Mouse (Mus musculus) intestine, embryonic 15.5 days (tissue): ENCODE measurements around the gene Nfia. TPM values are rescaled to one million over a fixed set of nuclear protein-coding genes. Genes with fewer than 3 reads are reported as not detected.

ENCODE experiments used
- ATAC-seq: fragments of 200-750 bp; cut with Nextera tagmentation; 2 replicates; pipeline ENCODE4 v1.8.0; 2017; ENCODE audit warnings: moderate TSS enrichment, moderate library complexity
- H3K27ac ChIP-seq: fragments of 300-500 bp; sonication (generic); 2 replicates; pipeline ENCODE4 v1.5.1; 2015; ENCODE audit warnings: mild to moderate bottlenecking, inconsistent platforms
- H3K27me3 ChIP-seq: fragments of 300-500 bp; sonication (generic); replicated peaks from 2 replicates; pipeline ENCODE4 v1.6.1; 2015; ENCODE audit warnings: inconsistent platforms
- H3K36me3 ChIP-seq: fragments of 300-500 bp; sonication (generic); 2 replicates; pipeline ENCODE4 v1.6.1; 2015; ENCODE audit warnings: inconsistent platforms
- H3K4me1 ChIP-seq: fragments of 300-500 bp; sonication (generic); replicated peaks from 2 replicates; pipeline ENCODE4 v1.6.1; 2015; ENCODE audit warnings: inconsistent platforms
- H3K4me2 ChIP-seq: fragments of 300-500 bp; sonication (generic); replicated peaks from 2 replicates; pipeline ENCODE4 v1.6.1; 2015; ENCODE audit warnings: mild to moderate bottlenecking, inconsistent platforms
- H3K4me3 ChIP-seq: fragments of 300-500 bp; sonication (generic); replicated peaks from 2 replicates; pipeline ENCODE4 v1.5.1; 2015; ENCODE audit warnings: inconsistent platforms
- H3K9ac ChIP-seq: fragments of 300-500 bp; sonication (generic); 2 replicates; pipeline ENCODE4 v1.6.1; 2015; ENCODE audit warnings: inconsistent platforms
- H3K9me3 ChIP-seq: fragments of 300-500 bp; sonication (generic); 2 replicates; pipeline ENCODE4 v1.6.1; 2016; ENCODE audit warnings: inconsistent platforms
- WGBS: fragments of 180-500 bp; shearing (Covaris S2); methylation state at CpG from one replicate; pipeline ENCODE4 v1.1.7; 2015; 5-methylcytosine and 5-hydroxymethylcytosine counted together
- polyA plus RNA-seq: library from polyadenylated mRNA; unstranded; fragments of >200 nt; fragmentation: Nextera tagmentation; extraction: Ambion mirVana; gene quantifications from 2 replicates; pipeline ENCODE4 v1.2.1, GENCODE M21; 2015

Gene Nfia
- polyA plus RNA-seq, 1 experiment from 2014 or later = 37.3 TPM

- no peak overlapping the region for H3K4me3 ChIP-seq
- no peaks in the 10 kb centered on the region for H3K36me3 ChIP-seq
- 68% methylated on average over 9 of the region's 9 CpGs for WGBS
- H3K4me2 ChIP-seq = no peak overlapping the region
- H3K9me3 ChIP-seq = no peaks in the 10 kb centered on the region
- no peaks in the 10 kb centered on the region for H3K27me3 ChIP-seq
- H3K9ac ChIP-seq = no peak overlapping the region
- H3K4me1 ChIP-seq = peaks cover 13% of the 10 kb centered on the region
- ATAC-seq = no peak
- 0 out of 2 replicates have a peak overlapping the region, but pooled peaks have one; percentile 19 for H3K27ac ChIP-seq
Observed at GRCm38 (mm10) chr4:97871770-97872439, 99.4 kb downstream of the Nfia start.

- H3K36me3 ChIP-seq = no peaks in the 10 kb centered on the region
- no peak overlapping the region for H3K4me3 ChIP-seq
- ATAC-seq = no peak
- H3K27me3 ChIP-seq = no peaks in the 10 kb centered on the region
- WGBS = 75% methylated on average over 3 of the region's 3 CpGs
- no peaks in the 10 kb centered on the region for H3K9me3 ChIP-seq
- no peak overlapping the region for H3K4me2 ChIP-seq
- H3K27ac ChIP-seq = no peak overlapping the region
- H3K4me1 ChIP-seq = peaks cover 9% of the 10 kb centered on the region
- H3K9ac ChIP-seq = no peak overlapping the region
Observed at GRCm38 (mm10) chr4:97874916-97875315, 102.4 kb downstream of the Nfia start.

GRCm38 (mm10) chr4:97875901-97876300 lies 103.4 kb downstream of the Nfia start:
- Histone ChIP-seq H3K27me3 (no peaks in the 10 kb centered on the region), H3K4me3 (no peak overlapping the region), H3K4me1 (peaks cover 7% of the 10 kb centered on the region), H3K9ac (no peak overlapping the region), H3K4me2 (no peak overlapping the region), H3K36me3 (no peaks in the 10 kb centered on the region), H3K27ac (no peak overlapping the region), H3K9me3 (no peaks in the 10 kb centered on the region)
- peak; percentile 25; the same call in 1 of the 2 replicates for ATAC-seq
- WGBS = 32% methylated on average over 3 of the region's 3 CpGs

GRCm38 (mm10) chr4:97879696-97880095 lies 107.2 kb downstream of the Nfia start:
- no peak for ATAC-seq
- H3K9me3 ChIP-seq = no peaks in the 10 kb centered on the region
- WGBS = 72% methylated on average over 7 of the region's 7 CpGs

GRCm38 (mm10) chr4:97880120-97881055 lies 107.9 kb downstream of the Nfia start:
- ATAC-seq = no peak
- Histone ChIP-seq H3K27me3 (no peaks in the 10 kb centered on the region), H3K36me3 (no peaks in the 10 kb centered on the region), H3K9ac (no peak overlapping the region), H3K4me2 (no peak overlapping the region), H3K4me1 (no peaks in the 10 kb centered on the region), H3K27ac (no peak overlapping the region), H3K9me3 (no peaks in the 10 kb centered on the region), H3K4me3 (no peak overlapping the region)
- 88% methylated on average over 9 of the region's 9 CpGs for WGBS

More at GRCm38 (mm10) chr4:97879696-97880095, 107.2 kb downstream of the Nfia start:
- H3K27me3 ChIP-seq = no peaks in the 10 kb centered on the region
- H3K4me1 ChIP-seq = no peaks in the 10 kb centered on the region; the same call in 1 of the 2 replicates
- no peaks in the 10 kb centered on the region for H3K36me3 ChIP-seq
- H3K4me3 ChIP-seq = no peak overlapping the region
- H3K27ac ChIP-seq = no peak overlapping the region
- no peak overlapping the region for H3K9ac ChIP-seq
- H3K4me2 ChIP-seq = no peak overlapping the region

GRCm38 (mm10) chr4:97885574-97885973 lies 113.0 kb downstream of the Nfia start:
- Histone ChIP-seq H3K9me3 (no peaks in the 10 kb centered on the region), H3K4me2 (no peak overlapping the region), H3K27ac (no peak overlapping the region), H3K27me3 (no peaks in the 10 kb centered on the region), H3K36me3 (no peaks in the 10 kb centered on the region), H3K9ac (no peak overlapping the region), H3K4me3 (no peak overlapping the region), H3K4me1 (no peaks in the 10 kb centered on the region)
- ATAC-seq = no peak
- WGBS = 65% methylated on average over 5 of the region's 5 CpGs

GRCm38 (mm10) chr4:97886220-97886619 lies 113.7 kb downstream of the Nfia start:
- WGBS = 90% methylated on average over 5 of the region's 5 CpGs
- Histone ChIP-seq H3K9ac (no peak overlapping the region), H3K27ac (no peak overlapping the region), H3K36me3 (no peaks in the 10 kb centered on the region), H3K27me3 (no peaks in the 10 kb centered on the region), H3K4me3 (no peak overlapping the region), H3K9me3 (no peaks in the 10 kb centered on the region), H3K4me1 (no peaks in the 10 kb centered on the region), H3K4me2 (no peak overlapping the region)
- ATAC-seq = no peak

GRCm38 (mm10) chr4:97887228-97887627 lies 114.7 kb downstream of the Nfia start:
- 73% methylated on average over 1 of the region's 1 CpGs for WGBS
- Histone ChIP-seq H3K36me3 (no peaks in the 10 kb centered on the region), H3K4me3 (no peak overlapping the region), H3K9ac (no peak overlapping the region), H3K4me2 (no peak overlapping the region), H3K4me1 (no peaks in the 10 kb centered on the region), H3K9me3 (no peaks in the 10 kb centered on the region), H3K27ac (no peak overlapping the region), H3K27me3 (no peaks in the 10 kb centered on the region)
- no peak for ATAC-seq

- Histone ChIP-seq H3K4me2 (no peak overlapping the region), H3K27ac (no peak overlapping the region), H3K9ac (no peak overlapping the region), H3K36me3 (no peaks in the 10 kb centered on the region), H3K27me3 (no peaks in the 10 kb centered on the region), H3K4me1 (no peaks in the 10 kb centered on the region), H3K9me3 (no peaks in the 10 kb centered on the region), H3K4me3 (no peak overlapping the region)
- WGBS = 75% methylated on average over 3 of the region's 3 CpGs
- ATAC-seq = no peak
Observed at GRCm38 (mm10) chr4:97891063-97891462, 118.5 kb downstream of the Nfia start.

GRCm38 (mm10) chr4:97891611-97892010 lies 119.1 kb downstream of the Nfia start:
- Histone ChIP-seq H3K27ac (no peak overlapping the region), H3K9ac (no peak overlapping the region), H3K4me3 (no peak overlapping the region), H3K9me3 (no peaks in the 10 kb centered on the region), H3K27me3 (no peaks in the 10 kb centered on the region), H3K36me3 (no peaks in the 10 kb centered on the region), H3K4me2 (no peak overlapping the region), H3K4me1 (no peaks in the 10 kb centered on the region)
- no peak for ATAC-seq
- 97% methylated on average over 1 of the region's 1 CpGs for WGBS

- H3K27ac ChIP-seq = no peak overlapping the region
- no peak for ATAC-seq
- H3K4me3 ChIP-seq = no peak overlapping the region
- 78% methylated on average over 10 of the region's 10 CpGs for WGBS
- no peaks in the 10 kb centered on the region for H3K9me3 ChIP-seq
- no peak overlapping the region for H3K9ac ChIP-seq
- no peaks in the 10 kb centered on the region for H3K4me1 ChIP-seq
- H3K27me3 ChIP-seq = no peaks in the 10 kb centered on the region
- no peaks in the 10 kb centered on the region for H3K36me3 ChIP-seq
- no peak overlapping the region for H3K4me2 ChIP-seq
Observed at GRCm38 (mm10) chr4:97893915-97894884, 121.7 kb downstream of the Nfia start.

GRCm38 (mm10) chr4:97895940-97896339 lies 123.4 kb downstream of the Nfia start:
- Histone ChIP-seq H3K9me3 (no peaks in the 10 kb centered on the region), H3K36me3 (no peaks in the 10 kb centered on the region), H3K4me2 (no peak overlapping the region), H3K9ac (no peak overlapping the region), H3K4me1 (no peaks in the 10 kb centered on the region), H3K27me3 (no peaks in the 10 kb centered on the region), H3K27ac (no peak overlapping the region), H3K4me3 (no peak overlapping the region)
- 83% methylated on average over 5 of the region's 5 CpGs for WGBS
- no peak for ATAC-seq
